Mouse (Mus musculus) right cerebral cortex, adult 18-20 months (tissue): Measurements from ENCODE around the gene Defb6.

Experiments
- DNase-seq: peaks from one replicate; pipeline ENCODE4 v3.0.0; 2022; ENCODE audit warnings: mixed read lengths

Gene Defb6

DNA sequence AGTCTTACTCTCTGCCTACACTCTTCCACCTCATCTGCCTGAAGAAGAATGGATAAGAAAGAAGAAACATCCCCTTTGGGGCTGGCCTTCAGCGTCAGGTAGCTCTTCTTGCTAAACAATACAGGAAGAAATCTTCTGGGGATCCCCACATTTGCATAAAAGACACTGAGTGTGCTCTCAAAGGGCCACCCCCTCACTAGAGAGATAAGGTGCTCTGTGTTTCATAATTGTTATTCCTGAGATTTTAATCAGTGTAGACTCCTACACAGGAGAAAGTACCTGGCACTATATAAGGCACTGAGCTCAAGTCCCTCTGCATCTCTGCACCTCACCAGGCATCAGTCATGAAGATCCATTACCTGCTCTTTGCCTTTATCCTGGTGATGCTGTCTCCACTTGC lies at the start of gene Defb6:
Defb6 (plus strand) TSS at position 318 of the 400 bp plus-strand sequence.
- no peak for DNase-seq

DNA sequence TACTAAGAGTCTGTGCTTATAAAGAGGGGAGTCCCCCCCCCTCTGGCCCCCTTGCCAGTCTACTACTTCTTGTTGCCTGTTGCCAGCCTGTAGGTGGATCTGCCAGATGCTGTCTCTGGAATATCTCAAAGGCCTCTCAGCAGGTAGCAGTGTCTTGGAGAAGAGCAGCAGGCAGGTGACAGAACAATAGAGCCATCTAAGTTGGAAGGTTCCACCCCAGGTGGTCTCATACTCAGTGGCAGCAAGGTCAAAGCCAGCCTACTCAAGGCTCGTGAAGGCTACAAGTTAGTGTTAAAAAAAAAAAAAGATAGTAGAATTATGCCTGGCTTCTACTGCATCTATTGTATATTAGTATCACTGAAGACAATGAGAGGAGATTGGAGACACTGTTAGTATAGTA lies 12.8 kb downstream of the Defb6 start:
- no peak for DNase-seq

DNA sequence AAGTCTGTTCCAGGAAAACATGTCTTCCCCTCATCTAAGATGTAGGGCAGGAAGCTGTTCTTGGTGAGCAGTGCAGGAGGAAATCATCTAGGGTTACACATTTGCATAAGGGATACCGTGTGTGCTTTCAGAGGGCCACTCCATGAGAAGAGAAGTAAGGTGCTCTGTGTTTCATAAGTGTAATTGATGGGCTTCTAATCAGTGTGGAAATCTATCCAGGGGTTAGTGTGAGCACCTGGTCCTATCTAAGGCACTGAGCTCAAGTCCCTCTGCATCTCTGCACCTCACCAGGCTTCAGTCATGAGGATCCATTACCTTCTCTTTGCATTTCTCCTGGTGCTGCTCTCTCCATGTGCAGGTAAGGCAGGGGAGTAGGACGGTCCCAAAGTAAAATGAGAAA lies 14.3 kb downstream of the Defb6 start, which contains the start of gene Defb46:
Defb46 (plus strand) TSS at position 301 of the 400 bp plus-strand sequence.
- no peak for DNase-seq

DNA sequence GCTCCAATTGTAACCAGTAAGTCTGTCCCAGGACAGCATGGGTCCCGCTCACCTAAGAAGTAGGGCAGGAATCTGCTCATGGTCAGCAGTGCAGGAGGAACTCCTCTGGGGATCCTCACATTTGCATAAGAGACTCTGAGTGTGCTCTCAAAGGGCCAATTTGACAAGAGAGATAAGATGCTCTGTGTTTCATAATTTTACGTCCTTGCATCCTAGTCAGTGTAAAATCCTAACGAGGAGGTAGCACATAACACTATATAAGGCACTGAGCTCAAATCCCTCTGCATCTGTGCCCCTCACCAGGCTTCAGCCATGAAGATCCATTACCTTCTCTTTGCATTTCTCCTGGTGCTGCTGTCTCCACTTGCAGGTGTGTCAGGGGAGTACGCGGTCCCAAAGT lies 22.0 kb downstream of the Defb6 start, which contains the start of gene Defb5:
Defb5 (plus strand) TSS at position 301 of the 400 bp plus-strand sequence.
- no peak for DNase-seq

DNA sequence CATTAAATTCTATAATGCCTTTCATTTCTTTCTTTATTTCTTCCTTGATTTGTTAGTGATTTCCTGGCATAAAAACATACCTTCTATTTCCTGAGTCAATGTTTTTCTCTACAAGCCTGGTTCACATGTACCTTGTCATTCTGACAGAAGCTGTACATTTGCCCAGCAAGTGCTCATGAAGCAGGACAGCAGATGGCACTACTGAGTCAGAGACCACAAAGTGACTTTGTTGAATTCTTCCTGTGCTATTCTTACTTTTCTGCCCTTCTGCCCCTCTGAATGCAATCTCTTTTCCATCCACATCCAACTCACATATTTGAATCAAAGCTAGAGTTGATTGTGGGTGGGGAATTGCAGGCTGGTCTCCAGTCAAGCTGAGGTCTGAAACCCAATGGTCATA lies 32.9 kb downstream of the Defb6 start:
- no peak for DNase-seq

DNA sequence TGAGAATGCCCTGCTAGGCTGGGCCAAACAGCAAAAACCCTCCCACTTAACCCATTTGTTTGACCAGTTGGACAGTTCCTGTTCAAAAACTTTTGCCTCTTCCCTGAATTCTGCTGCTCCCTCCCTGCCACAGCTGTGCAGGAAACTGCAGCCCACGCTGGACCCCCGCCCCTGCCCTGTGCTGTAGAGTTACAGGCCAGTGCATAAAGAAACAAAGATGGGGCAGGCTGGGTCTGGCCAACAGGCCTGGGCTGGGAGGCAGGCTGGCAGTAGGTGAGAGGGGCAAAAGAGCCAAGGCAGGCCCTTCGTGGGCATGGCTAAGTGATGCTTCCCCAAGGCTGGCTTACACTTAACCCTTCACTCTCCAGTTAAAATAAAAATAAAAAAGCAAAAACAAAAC lies 34.4 kb downstream of the Defb6 start:
- no peak for DNase-seq
